Mouse (Mus musculus) MEL (cell line): Measurements from ENCODE around the gene Ctc1. TPM values are rescaled to one million over a fixed set of nuclear protein-coding genes. Genes with fewer than 3 reads are reported as not detected.
A peak's percentile ranks its signal among the peaks of the same experiment; 100 is the strongest.

Experiments
- DNase-seq: peaks from one replicate; pipeline ENCODE4 v3.0.0; 2011; ENCODE audit warnings: low read depth, low spot score
- H3K27ac ChIP-seq: 2 replicates; pipeline ENCODE4 v1.5.1; 2012; ENCODE audit warnings: low read depth, mild to moderate bottlenecking, control low read depth, low read length, moderate library complexity; ENCODE audit not compliant: control insufficient read depth
- H3K27me3 ChIP-seq, 2 experiments: fragments of 150-350 bp in 1 of 2; sonication (generic) in 1 of 2; 2 replicates each; pipeline ENCODE4 v1.6.1; 2012; ENCODE audit warnings: low read length in 2 of 2, mild to moderate bottlenecking in 2 of 2, improper control_type of control experiment in 1 of 2, moderate library complexity in 1 of 2; ENCODE audit not compliant: insufficient read depth in 2 of 2, control insufficient read depth in 1 of 2
- H3K36me3 ChIP-seq, 2 experiments: 2 replicates each; pipeline ENCODE4 v1.6.1; 2012 to 2014; ENCODE audit warnings: low read length in 2 of 2, improper control_type of control experiment in 1 of 2, inconsistent platforms in 1 of 2, mild to moderate bottlenecking in 1 of 2; ENCODE audit not compliant: insufficient read depth in 2 of 2, control insufficient read depth in 1 of 2
- H3K4me1 ChIP-seq, 2 experiments: fragments of 150-350 bp in 1 of 2; sonication (generic) in 1 of 2; 2 replicates each; pipeline ENCODE4 v1.6.1; 2012; ENCODE audit warnings: low read length in 2 of 2, improper control_type of control experiment in 1 of 2, mild to moderate bottlenecking in 1 of 2; ENCODE audit not compliant: insufficient read depth in 2 of 2, control insufficient read depth in 1 of 2
- H3K4me3 ChIP-seq, 2 experiments: fragments of 150-350 bp in 1 of 2; sonication (generic) in 1 of 2; 2 replicates each; pipeline ENCODE4 v1.5.1; 2012; ENCODE audit warnings: low read depth in 2 of 2, low read length in 2 of 2, mild to moderate bottlenecking in 2 of 2, moderate library complexity in 2 of 2, control low read depth in 1 of 2, improper control_type of control experiment in 1 of 2; ENCODE audit not compliant: control insufficient read depth in 1 of 2, insufficient read depth in 1 of 2
- H3K79me2 ChIP-seq: 2 replicates; pipeline ENCODE4 v1.6.1; 2012; ENCODE audit warnings: mild to moderate bottlenecking, low read length, moderate library complexity; ENCODE audit not compliant: control insufficient read depth, poor library complexity, insufficient read depth
- H3K9ac ChIP-seq: 2 replicates; pipeline ENCODE4 v1.6.1; 2012; ENCODE audit warnings: low read depth, mild to moderate bottlenecking, control low read depth, low read length, moderate library complexity; ENCODE audit not compliant: control insufficient read depth, poor library complexity, severe bottlenecking
- H3K9me3 ChIP-seq: fragments of 150-350 bp; sonication (generic); replicated peaks from 2 replicates; pipeline ENCODE4 v1.6.1; 2012; ENCODE audit warnings: mild to moderate bottlenecking, low read length, improper control_type of control experiment, moderate library complexity; ENCODE audit not compliant: insufficient read depth
- BHLHE40 ChIP-seq: IDR thresholded peaks from 2 replicates; pipeline ENCODE4 v1.6.1; 2012; ENCODE audit warnings: low read depth, mild to moderate bottlenecking, inconsistent platforms, low read length, improper control_type of control experiment, borderline replicate concordance
- CHD1 ChIP-seq: IDR thresholded peaks from 2 replicates; pipeline ENCODE4 v1.6.1; 2012; ENCODE audit warnings: low read depth, mild to moderate bottlenecking, inconsistent platforms, low read length, improper control_type of control experiment
- CHD2 ChIP-seq: IDR thresholded peaks from 2 replicates; pipeline ENCODE4 v1.6.1; 2011; ENCODE audit warnings: low read length, improper control_type of control experiment
- CTCF ChIP-seq, 3 experiments: IDR thresholded peaks in 2 of 3; conservative IDR thresholded peaks in 1 of 3; 2 replicates each; pipeline ENCODE4 v1.5.1; 2011 to 2012; ENCODE audit warnings: low read length in 3 of 3, low read depth in 2 of 3, mild to moderate bottlenecking in 2 of 3, improper control_type of control experiment in 1 of 3, inconsistent platforms in 1 of 3, mixed read lengths in 1 of 3, moderate library complexity in 1 of 3; ENCODE audit not compliant: control insufficient read depth in 1 of 3, insufficient read depth in 1 of 3, poor library complexity in 1 of 3, severe bottlenecking in 1 of 3
- E2F4 ChIP-seq: IDR thresholded peaks from 2 replicates; pipeline ENCODE4 v1.6.1; 2011; ENCODE audit warnings: low read depth, low read length, improper control_type of control experiment, borderline replicate concordance
- ELF1 ChIP-seq: IDR thresholded peaks from 2 replicates; pipeline ENCODE4 v1.6.1; 2014; ENCODE audit warnings: low read depth, mild to moderate bottlenecking, inconsistent platforms, low read length, improper control_type of control experiment, moderate library complexity
- EP300 ChIP-seq, 2 experiments: IDR thresholded peaks; 2 replicates each; pipeline ENCODE4 v1.6.1; 2011; ENCODE audit warnings: improper control_type of control experiment in 2 of 2, low read length in 2 of 2, low read depth in 1 of 2, mild to moderate bottlenecking in 1 of 2
- ETS1 ChIP-seq: IDR thresholded peaks from 2 replicates; pipeline ENCODE4 v1.6.1; 2012; ENCODE audit warnings: low read depth, mild to moderate bottlenecking, inconsistent platforms, low read length, improper control_type of control experiment, moderate library complexity
- GABPA ChIP-seq: IDR thresholded peaks from 2 replicates; pipeline ENCODE4 v1.6.1; 2012; ENCODE audit warnings: low read depth, mild to moderate bottlenecking, inconsistent platforms, low read length, improper control_type of control experiment, moderate library complexity
- GATA1 ChIP-seq: IDR thresholded peaks from 2 replicates; pipeline ENCODE4 v1.6.1; 2011; ENCODE audit warnings: low read depth, low read length, improper control_type of control experiment
- JUND ChIP-seq: IDR thresholded peaks from 2 replicates; pipeline ENCODE4 v1.6.1; 2011; ENCODE audit warnings: low read depth, mild to moderate bottlenecking, improper control_type of control experiment, low read length
- KAT2A ChIP-seq: conservative IDR thresholded peaks from 2 replicates; pipeline ENCODE4 v1.6.1; 2012; ENCODE audit warnings: low read depth, low read length, improper control_type of control experiment, inconsistent platforms
- MAFK ChIP-seq: IDR thresholded peaks from 2 replicates; pipeline ENCODE4 v1.6.1; 2011; ENCODE audit warnings: low read depth, mild to moderate bottlenecking, low read length, improper control_type of control experiment, borderline replicate concordance
- MAX ChIP-seq: IDR thresholded peaks from 2 replicates; pipeline ENCODE4 v1.6.1; 2011; ENCODE audit warnings: low read length, improper control_type of control experiment
- MAZ ChIP-seq: IDR thresholded peaks from 2 replicates; pipeline ENCODE4 v1.6.1; 2012; ENCODE audit warnings: low read depth, mild to moderate bottlenecking, inconsistent platforms, low read length, improper control_type of control experiment
- MXI1 ChIP-seq: IDR thresholded peaks from 2 replicates; pipeline ENCODE4 v1.6.1; 2011; ENCODE audit warnings: mild to moderate bottlenecking, low read depth, low read length, improper control_type of control experiment
- MYB ChIP-seq: IDR thresholded peaks from 2 replicates; pipeline ENCODE4 v1.6.1; 2011; ENCODE audit warnings: mild to moderate bottlenecking, low read depth, low read length, improper control_type of control experiment
- MYC ChIP-seq: IDR thresholded peaks from 2 replicates; pipeline ENCODE4 v1.6.1; 2011; ENCODE audit warnings: low read depth, mild to moderate bottlenecking, low read length, improper control_type of control experiment, moderate library complexity
- NELFE ChIP-seq: IDR thresholded peaks from 2 replicates; pipeline ENCODE4 v1.6.1; 2011; ENCODE audit warnings: low read depth, low read length, improper control_type of control experiment
- NRF1 ChIP-seq: IDR thresholded peaks from 2 replicates; pipeline ENCODE4 v1.6.1; 2014; ENCODE audit warnings: low read depth, mild to moderate bottlenecking, inconsistent platforms, low read length, improper control_type of control experiment, moderate library complexity; ENCODE audit not compliant: poor library complexity, insufficient read depth, severe bottlenecking
- POLR2A ChIP-seq, 2 experiments: IDR thresholded peaks; 2 replicates each; pipeline ENCODE4 v1.6.1; 2011 to 2012; ENCODE audit warnings: low read length in 2 of 2, mild to moderate bottlenecking in 2 of 2, control low read depth in 1 of 2, improper control_type of control experiment in 1 of 2, low read depth in 1 of 2, moderate library complexity in 1 of 2; ENCODE audit not compliant: control insufficient read depth in 1 of 2, insufficient read depth in 1 of 2, poor library complexity in 1 of 2
- POLR2AphosphoS2 ChIP-seq: IDR thresholded peaks from 2 replicates; pipeline ENCODE4 v1.6.1; 2011; ENCODE audit warnings: low read length, improper control_type of control experiment
- POLR2AphosphoS5 ChIP-seq: IDR thresholded peaks from 2 replicates; pipeline ENCODE4 v1.6.1; 2012; ENCODE audit warnings: low read depth, borderline replicate concordance, mild to moderate bottlenecking, inconsistent platforms, low read length, moderate library complexity, mixed read lengths
- RAD21 ChIP-seq: IDR thresholded peaks from 2 replicates; pipeline ENCODE4 v1.6.1; 2011; ENCODE audit warnings: mild to moderate bottlenecking, low read depth, low read length, improper control_type of control experiment
- RCOR1 ChIP-seq: IDR thresholded peaks from 2 replicates; pipeline ENCODE4 v1.6.1; 2012; ENCODE audit warnings: low read depth, mild to moderate bottlenecking, inconsistent platforms, low read length, improper control_type of control experiment
- SIN3A ChIP-seq: IDR thresholded peaks from 2 replicates; pipeline ENCODE4 v1.6.1; 2012; ENCODE audit warnings: low read length, improper control_type of control experiment, inconsistent platforms
- TAL1 ChIP-seq: IDR thresholded peaks from 2 replicates; pipeline ENCODE4 v1.6.1; 2012; ENCODE audit warnings: mild to moderate bottlenecking, inconsistent platforms, low read length, moderate library complexity, mixed read lengths
- TBP ChIP-seq: IDR thresholded peaks from 2 replicates; pipeline ENCODE4 v1.8.0; 2011; ENCODE audit warnings: low read depth, low read length, improper control_type of control experiment
- TCF12 ChIP-seq: IDR thresholded peaks from 2 replicates; pipeline ENCODE4 v1.6.1; 2014; ENCODE audit warnings: low read depth, mild to moderate bottlenecking, inconsistent platforms, low read length, improper control_type of control experiment, moderate library complexity
- UBTF ChIP-seq: IDR thresholded peaks from 2 replicates; pipeline ENCODE4 v1.6.1; 2012; ENCODE audit warnings: low read depth, mild to moderate bottlenecking, inconsistent platforms, low read length, improper control_type of control experiment, moderate library complexity, borderline replicate concordance; ENCODE audit not compliant: insufficient read depth
- USF1 ChIP-seq: IDR thresholded peaks from 2 replicates; pipeline ENCODE4 v1.6.1; 2014; ENCODE audit warnings: low read depth, mild to moderate bottlenecking, inconsistent platforms, low read length, improper control_type of control experiment, moderate library complexity
- USF2 ChIP-seq, 2 experiments: IDR thresholded peaks; 2 replicates each; pipeline ENCODE4 v1.6.1; 2011 to 2012; ENCODE audit warnings: improper control_type of control experiment in 2 of 2, low read length in 2 of 2, borderline replicate concordance in 1 of 2, inconsistent platforms in 1 of 2, low read depth in 1 of 2, mild to moderate bottlenecking in 1 of 2; ENCODE audit not compliant: insufficient read depth in 1 of 2
- ZKSCAN1 ChIP-seq: IDR thresholded peaks from 2 replicates; pipeline ENCODE4 v1.6.1; 2012; ENCODE audit warnings: low read depth, mild to moderate bottlenecking, inconsistent platforms, low read length, improper control_type of control experiment, moderate library complexity
- ZMIZ1 ChIP-seq: IDR thresholded peaks from 2 replicates; pipeline ENCODE4 v1.6.1; 2012; ENCODE audit warnings: low read depth, mild to moderate bottlenecking, inconsistent platforms, low read length, improper control_type of control experiment, moderate library complexity
- ZNF384 ChIP-seq: IDR thresholded peaks from 2 replicates; pipeline ENCODE4 v1.6.1; 2012; ENCODE audit warnings: low read depth, mild to moderate bottlenecking, inconsistent platforms, low read length, improper control_type of control experiment
- polyA plus RNA-seq, 2 experiments: library from polyadenylated mRNA; stranded (reverse) in 1 of 2; unstranded in 1 of 2; fragments of >175 nt in 1 of 2; fragments of >200 nt in 1 of 2; gene quantifications; 2 replicates each; pipeline versions ENCODE4 v1.2.1 to v1.2.4; 2012; ENCODE audit warnings: low replicate concordance in 2 of 2, low read depth in 1 of 2; ENCODE audit not compliant: insufficient read length in 2 of 2, insufficient read depth in 1 of 2, missing spikeins in 1 of 2
- total RNA-seq: library from RNA; depleted of rRNA; stranded (reverse); fragments of 300-350 nt; gene quantifications from 2 replicates; pipeline ENCODE4 v1.2.3, GENCODE M21; 2012

The Ctc1 gene
- total and polyA plus RNA-seq, 3 experiments: 16.0 to 59.1 TPM; not detected in 1

DNA sequence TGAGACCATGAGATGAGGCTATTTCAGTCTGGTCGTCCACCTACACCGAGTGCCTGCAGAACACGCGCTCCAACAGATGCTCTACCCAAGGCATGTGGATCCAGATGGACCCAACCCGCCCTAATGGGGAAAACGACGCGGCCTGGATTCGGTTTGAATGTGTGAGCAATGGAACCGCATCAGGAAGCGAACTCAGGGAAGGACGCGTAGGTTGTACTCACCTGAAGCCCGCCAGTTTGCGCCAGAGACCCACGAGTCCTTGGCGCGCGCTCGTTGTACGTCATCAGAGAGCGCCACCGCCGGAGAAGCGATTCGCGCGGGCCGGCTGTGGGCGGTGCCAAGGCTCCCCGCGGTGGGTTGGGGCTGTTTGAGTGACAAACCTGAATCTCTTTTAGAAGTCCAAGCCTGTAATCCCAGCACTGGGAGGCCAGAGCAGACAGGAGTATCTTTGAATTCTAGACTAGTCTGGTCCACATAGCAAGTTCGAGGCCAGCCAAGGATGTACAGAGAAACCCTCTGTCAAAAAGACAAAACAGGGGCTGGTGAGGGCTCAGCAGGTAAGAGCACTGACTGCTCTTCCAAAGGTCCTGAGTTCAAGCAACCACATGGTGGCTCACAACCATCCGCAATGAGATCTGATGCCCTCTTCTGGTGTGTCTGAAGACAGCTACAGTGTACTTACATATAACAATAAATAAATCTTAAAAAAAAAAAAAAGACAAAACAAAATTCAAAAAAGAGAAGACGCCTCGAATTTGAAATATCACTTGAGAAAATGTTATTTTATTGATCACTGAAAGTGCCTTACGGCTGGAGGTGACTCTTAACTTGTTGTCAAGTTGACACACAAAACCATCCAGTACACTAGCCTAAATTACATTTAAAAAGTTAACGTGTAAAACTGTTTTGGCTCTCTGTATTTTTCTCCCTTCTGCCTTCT is 7.3 kb upstream of the Ctc1 start, which contains the start of gene Pfas:
Gene Pfas, minus strand, starts transcription at position 279 of the 940 bp plus-strand sequence.
- DNase-seq: peak; percentile 99
- peak within 1 kb of the TSS; percentile 70 to 74 for H3K4me3 ChIP-seq
- no peaks in the 10 kb centered on the region for H3K27me3 ChIP-seq
- peaks cover 0 to 18% of the 10 kb centered on the region in 2 experiments for H3K36me3 ChIP-seq
- H3K9ac ChIP-seq: peak within 1 kb of the TSS; percentile 84
- H3K79me2 ChIP-seq: peaks cover 39% of the 10 kb centered on the region
- peaks cover 0 to 10% of the 10 kb centered on the region in 2 experiments; a peak in 3 of 4 replicates for H3K4me1 ChIP-seq
- peak within 1 kb of the TSS; percentile 57 for H3K27ac ChIP-seq
- no peaks in the 10 kb centered on the region for H3K9me3 ChIP-seq
- TF ChIP-seq USF1 (peak; percentile 56; the same call in 1 of the 2 replicates), MYB (no peak), ZKSCAN1 (no peak), POLR2AphosphoS2 (peak; percentile 96), USF2 (IDR thresholded peaks at IDR 0.05; ENCODE audit: borderline replicate concordance in 1 of 2, insufficient read depth in 1 of 2, low read depth in 1 of 2, low read length in 2 of 2) (no peak), E2F4 (peak; percentile 97), MAZ (peak; percentile 87; the same call in 1 of the 2 replicates), TAL1 (no peak), GATA1 (no peak), JUND (no peak), MAX (peak; percentile 96), TBP (peak; percentile 99), NRF1 (peak; percentile 37; the same call in 1 of the 2 replicates), UBTF (no peak), EP300 (IDR thresholded peaks at IDR 0.05; ENCODE audit: low read depth in 1 of 2, low read length in 2 of 2) (peak in 1 of 2 experiments; percentile 37; a peak in 2 of 4 replicates), ETS1 (peak; percentile 58; the same call in 1 of the 2 replicates), RAD21 (no peak), ZMIZ1 (peak; percentile 75; the same call in 1 of the 2 replicates), CTCF (IDR thresholded peaks at IDR 0.05 in 2 of 3, conservative IDR thresholded peaks at IDR 0.05 in 1 of 3; ENCODE audit: control insufficient read depth in 1 of 3, insufficient read depth in 1 of 3, low read depth in 2 of 3, low read length in 3 of 3, poor library complexity in 1 of 3, severe bottlenecking in 1 of 3) (peak in 2 of 3 experiments; percentile 8 to 35; a peak in 3 of 6 replicates), ZNF384 (peak; percentile 78), KAT2A (peak; percentile 69; the same call in 1 of the 2 replicates), MXI1 (peak; percentile 99), RCOR1 (0 out of 2 replicates have a peak, but pooled peaks have one; percentile 39), ELF1 (peak; percentile 57), BHLHE40 (no peak), MAFK (no peak), POLR2AphosphoS5 (no peak), CHD2 (no peak), TCF12 (peak; percentile 63), CHD1 (no peak), POLR2A (IDR thresholded peaks at IDR 0.05; ENCODE audit: control insufficient read depth in 1 of 2, insufficient read depth in 1 of 2, low read depth in 1 of 2, low read length in 2 of 2, poor library complexity in 1 of 2) (peak; percentile 65 to 95), SIN3A (peak; percentile 99), MYC (peak; percentile 95; the same call in 1 of the 2 replicates), NELFE (peak; percentile 95), GABPA (no peak)
